Mouse (Mus musculus): ENCODE data around the gene Gas2. TPM values are rescaled to one million over a fixed set of nuclear protein-coding genes. Genes with fewer than 3 reads are reported as not detected.

Gas2 gene
- polyA plus RNA-seq (2012; rRNA removed) = 10.9 and 11.7 TPM in 2 replicates

DNA sequence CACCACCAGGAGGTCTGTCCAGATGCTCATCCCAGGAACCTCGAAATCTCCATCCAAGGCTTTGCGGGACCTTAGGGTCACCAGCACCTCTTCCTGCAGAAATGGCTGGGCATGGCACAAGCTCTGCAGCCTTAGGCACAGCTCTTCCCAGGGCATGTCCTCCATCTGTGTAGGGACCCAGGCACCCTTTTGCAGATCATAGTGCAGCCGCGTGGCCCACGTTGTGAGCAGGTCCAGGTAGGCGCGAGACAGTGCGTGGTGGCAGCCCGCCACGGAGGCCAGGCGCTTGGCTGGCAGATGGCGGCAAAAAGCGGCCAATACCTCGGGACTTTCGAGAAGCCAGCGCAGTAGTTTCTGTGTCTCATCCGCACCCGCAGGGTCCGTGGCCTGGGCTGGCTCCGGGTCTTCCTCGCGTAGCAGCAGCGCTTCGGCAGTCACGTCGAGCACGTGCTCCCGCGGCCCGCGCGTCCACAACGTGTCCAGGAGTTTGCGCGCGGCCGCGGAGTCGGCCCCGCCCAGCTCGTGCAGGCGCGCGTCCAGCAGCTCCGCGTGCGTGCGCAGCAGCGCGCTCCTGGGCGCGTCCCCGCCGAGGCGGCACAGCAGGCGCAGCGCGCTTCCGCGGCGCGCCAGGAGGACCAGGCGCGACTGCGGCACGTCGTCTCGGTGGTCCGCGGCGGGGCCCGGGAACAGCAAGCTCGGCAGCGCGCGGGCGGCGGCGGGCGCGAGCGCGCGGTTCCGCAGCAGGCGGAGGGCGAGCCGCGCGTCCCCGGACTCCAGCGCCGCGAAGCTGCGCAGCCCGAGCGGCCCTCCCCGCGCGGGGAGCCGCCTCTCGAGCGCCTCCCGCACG, at the start of gene Gas2:
Gene Gas2, plus strand, starts transcription at position 766 of the 847 bp plus-strand sequence.
- no peaks in the 10 kb centered on the region for H3K4me1 ChIP-seq (ENCODE audit: control insufficient read depth, insufficient read depth, low read length)
- TF ChIP-seq POLR2A (IDR thresholded peaks at IDR 0.05; ENCODE audit: extremely low read depth, insufficient read depth, low read length) (peak; percentile 50; the same call in 1 of the 2 replicates), CTCF (IDR thresholded peaks at IDR 0.05; ENCODE audit: extremely low read depth, insufficient read depth, low read length) (no peak)
- peak within 1 kb of the TSS; percentile 97 for H3K27ac ChIP-seq (ENCODE audit: insufficient read depth, low read length)
- H3K4me3 ChIP-seq (ENCODE audit: insufficient read depth, low read length) = peak within 1 kb of the TSS; percentile 71

DNA sequence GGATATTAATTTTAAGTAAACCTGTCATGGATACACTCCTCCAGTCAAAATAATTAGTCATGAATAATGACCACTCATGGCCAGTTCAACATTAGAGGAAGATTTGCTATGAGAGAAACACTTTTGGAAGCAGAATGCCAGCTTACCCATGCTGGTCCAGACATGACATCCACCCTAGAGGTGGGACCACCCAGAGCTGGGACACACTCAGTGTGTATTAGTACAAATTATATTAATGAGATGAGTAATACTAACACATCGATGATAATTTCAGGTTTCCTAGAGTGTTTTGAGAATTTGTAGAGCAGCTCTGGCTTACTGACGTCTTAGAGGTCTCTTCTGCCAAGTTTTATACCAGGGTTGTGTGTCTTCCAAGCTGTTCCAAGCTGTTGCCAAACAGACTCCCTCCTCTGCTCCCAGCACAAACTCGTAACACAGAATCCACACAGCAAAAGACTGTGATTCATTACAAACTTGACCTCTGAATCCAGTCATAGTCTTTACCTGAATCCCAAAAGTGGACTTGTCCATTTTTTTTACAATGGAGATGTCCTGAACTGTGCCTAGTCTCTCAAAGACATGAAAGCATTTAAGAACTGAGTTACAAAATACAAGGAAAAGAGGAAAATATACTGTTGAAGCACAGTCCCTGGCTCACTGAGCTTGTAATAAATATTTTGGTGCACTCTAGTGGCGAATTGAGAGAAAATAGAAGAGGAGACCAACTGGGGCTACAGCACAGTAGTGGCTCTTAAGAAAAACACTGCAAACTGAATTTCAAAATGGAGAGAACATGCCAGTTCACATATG, 46.1 kb upstream of the Gas2 start:
- Histone ChIP-seq H3K27ac (ENCODE audit: insufficient read depth, low read length) (no peak overlapping the region), H3K4me3 (ENCODE audit: insufficient read depth, low read length) (no peak overlapping the region), H3K4me1 (ENCODE audit: control insufficient read depth, insufficient read depth, low read length) (no peaks in the 10 kb centered on the region)
- TF ChIP-seq CTCF (IDR thresholded peaks at IDR 0.05; ENCODE audit: extremely low read depth, insufficient read depth, low read length) (no peak), POLR2A (IDR thresholded peaks at IDR 0.05; ENCODE audit: extremely low read depth, insufficient read depth, low read length) (no peak)

DNA sequence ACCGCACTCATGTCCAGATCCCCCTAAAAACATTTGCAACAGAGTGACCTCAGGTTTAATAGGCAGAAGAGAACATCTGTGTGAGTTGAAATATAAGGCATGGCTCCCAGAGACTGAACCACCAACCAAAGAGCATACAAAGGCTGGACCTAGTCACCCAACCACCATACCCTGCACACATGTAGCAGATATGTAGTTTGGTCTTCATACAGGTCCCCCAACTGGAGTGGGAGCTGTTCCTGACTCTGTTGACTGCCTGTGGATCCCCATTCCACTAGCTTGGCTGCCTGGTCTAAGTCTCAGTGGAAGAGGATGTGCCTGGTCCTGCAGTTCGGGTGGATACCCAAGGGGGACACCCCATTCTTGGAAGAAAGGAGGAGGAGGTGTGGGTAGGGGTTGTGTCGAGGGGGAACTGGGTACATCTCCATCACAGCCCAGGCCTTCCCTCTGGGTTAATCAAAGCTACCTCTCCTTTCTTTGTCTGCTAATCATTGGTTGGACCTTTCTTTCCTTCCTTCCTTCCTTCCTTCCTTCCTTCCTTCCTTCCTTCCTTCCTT, 45.5 kb upstream of the Gas2 start:
- Histone ChIP-seq H3K27ac (ENCODE audit: insufficient read depth, low read length) (no peak overlapping the region), H3K4me1 (ENCODE audit: control insufficient read depth, insufficient read depth, low read length) (no peaks in the 10 kb centered on the region), H3K4me3 (ENCODE audit: insufficient read depth, low read length) (no peak overlapping the region)
- TF ChIP-seq CTCF (IDR thresholded peaks at IDR 0.05; ENCODE audit: extremely low read depth, insufficient read depth, low read length) (no peak), POLR2A (IDR thresholded peaks at IDR 0.05; ENCODE audit: extremely low read depth, insufficient read depth, low read length) (no peak)

DNA sequence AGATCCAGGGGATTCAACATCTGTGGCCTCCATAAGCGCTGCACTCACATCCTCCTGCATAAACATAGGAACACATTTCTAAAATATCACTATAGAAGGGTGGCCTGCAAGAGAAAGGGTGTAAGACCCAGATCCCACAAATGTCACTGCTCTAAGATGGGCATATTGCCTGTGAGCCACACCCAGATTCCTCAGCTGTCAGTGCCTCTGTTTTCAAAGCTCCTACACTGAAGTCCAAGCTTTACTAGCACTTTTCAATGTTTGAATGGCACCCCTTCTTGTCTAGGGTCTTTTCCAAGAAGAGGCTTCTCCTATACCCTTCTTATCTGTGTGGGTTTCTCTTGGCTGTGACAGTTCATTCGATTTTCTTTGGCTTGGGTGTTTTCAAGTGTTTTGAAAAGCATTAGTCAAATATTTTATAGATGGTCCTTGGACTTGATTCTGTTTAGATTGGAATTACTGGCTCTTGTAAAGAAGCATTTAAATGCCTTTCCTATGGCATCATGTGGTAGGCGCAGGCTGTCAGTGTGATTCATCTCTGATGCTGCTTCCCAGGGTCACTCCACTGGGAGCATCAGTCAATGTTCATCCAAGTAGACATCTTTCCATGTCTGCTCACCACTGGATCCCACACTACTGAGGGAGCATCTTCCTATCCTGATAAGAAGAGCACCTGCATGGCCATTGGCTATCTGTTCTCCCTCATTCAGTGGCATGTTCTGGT, 43.4 kb upstream of the Gas2 start:
- Histone ChIP-seq H3K4me3 (ENCODE audit: insufficient read depth, low read length) (no peak overlapping the region), H3K27ac (ENCODE audit: insufficient read depth, low read length) (no peak overlapping the region), H3K4me1 (ENCODE audit: control insufficient read depth, insufficient read depth, low read length) (no peaks in the 10 kb centered on the region)
- TF ChIP-seq POLR2A (IDR thresholded peaks at IDR 0.05; ENCODE audit: extremely low read depth, insufficient read depth, low read length) = no peak
- no peak for TF ChIP-seq CTCF (IDR thresholded peaks at IDR 0.05; ENCODE audit: extremely low read depth, insufficient read depth, low read length)

DNA sequence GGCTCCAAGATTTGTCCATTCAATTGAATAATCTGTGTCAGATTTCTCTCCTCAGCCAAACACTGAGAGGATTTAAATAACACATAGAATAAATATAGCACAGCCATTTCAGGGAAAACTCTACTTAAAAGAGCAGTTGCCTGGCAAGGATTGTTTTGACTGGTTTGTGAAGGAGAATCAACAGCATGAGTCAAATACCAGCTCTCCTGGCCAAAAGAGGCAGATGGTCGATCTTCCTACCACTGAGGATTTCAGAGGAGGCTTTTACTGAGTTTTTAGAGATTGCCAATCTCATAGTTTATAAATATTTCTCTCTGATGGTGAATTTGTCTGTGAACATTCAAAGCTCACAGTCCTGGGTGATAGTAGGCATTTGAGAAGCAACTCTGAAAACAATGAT, 41.9 kb upstream of the Gas2 start:
- Histone ChIP-seq H3K4me1 (ENCODE audit: control insufficient read depth, insufficient read depth, low read length) (no peaks in the 10 kb centered on the region), H3K27ac (ENCODE audit: insufficient read depth, low read length) (no peak overlapping the region), H3K4me3 (ENCODE audit: insufficient read depth, low read length) (no peak overlapping the region)
- TF ChIP-seq CTCF (IDR thresholded peaks at IDR 0.05; ENCODE audit: extremely low read depth, insufficient read depth, low read length) = no peak
- no peak for TF ChIP-seq POLR2A (IDR thresholded peaks at IDR 0.05; ENCODE audit: extremely low read depth, insufficient read depth, low read length)

DNA sequence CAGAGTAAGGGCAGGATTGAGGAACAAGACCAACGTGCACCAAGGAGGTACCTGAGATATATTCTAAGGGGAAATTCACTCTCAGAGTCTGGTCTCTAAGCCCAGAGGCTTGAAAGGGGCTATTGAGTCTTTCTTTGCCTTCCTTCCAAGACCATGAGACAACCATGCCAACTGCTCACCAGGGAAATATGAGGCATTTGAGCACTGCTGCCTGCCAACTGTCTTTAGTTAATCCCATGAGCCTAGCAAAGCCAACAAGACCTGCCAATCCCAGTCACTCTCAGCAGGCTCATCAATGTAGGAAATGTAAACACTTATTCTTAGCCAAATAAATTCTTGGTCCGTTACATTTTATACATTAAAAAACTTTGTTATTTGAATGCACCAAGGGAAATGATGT, 40.3 kb upstream of the Gas2 start:
- no peaks in the 10 kb centered on the region for H3K4me1 ChIP-seq (ENCODE audit: control insufficient read depth, insufficient read depth, low read length)
- no peak overlapping the region for H3K27ac ChIP-seq (ENCODE audit: insufficient read depth, low read length)
- H3K4me3 ChIP-seq (ENCODE audit: insufficient read depth, low read length) = no peak overlapping the region
- TF ChIP-seq POLR2A (IDR thresholded peaks at IDR 0.05; ENCODE audit: extremely low read depth, insufficient read depth, low read length) (no peak), CTCF (IDR thresholded peaks at IDR 0.05; ENCODE audit: extremely low read depth, insufficient read depth, low read length) (no peak)

DNA sequence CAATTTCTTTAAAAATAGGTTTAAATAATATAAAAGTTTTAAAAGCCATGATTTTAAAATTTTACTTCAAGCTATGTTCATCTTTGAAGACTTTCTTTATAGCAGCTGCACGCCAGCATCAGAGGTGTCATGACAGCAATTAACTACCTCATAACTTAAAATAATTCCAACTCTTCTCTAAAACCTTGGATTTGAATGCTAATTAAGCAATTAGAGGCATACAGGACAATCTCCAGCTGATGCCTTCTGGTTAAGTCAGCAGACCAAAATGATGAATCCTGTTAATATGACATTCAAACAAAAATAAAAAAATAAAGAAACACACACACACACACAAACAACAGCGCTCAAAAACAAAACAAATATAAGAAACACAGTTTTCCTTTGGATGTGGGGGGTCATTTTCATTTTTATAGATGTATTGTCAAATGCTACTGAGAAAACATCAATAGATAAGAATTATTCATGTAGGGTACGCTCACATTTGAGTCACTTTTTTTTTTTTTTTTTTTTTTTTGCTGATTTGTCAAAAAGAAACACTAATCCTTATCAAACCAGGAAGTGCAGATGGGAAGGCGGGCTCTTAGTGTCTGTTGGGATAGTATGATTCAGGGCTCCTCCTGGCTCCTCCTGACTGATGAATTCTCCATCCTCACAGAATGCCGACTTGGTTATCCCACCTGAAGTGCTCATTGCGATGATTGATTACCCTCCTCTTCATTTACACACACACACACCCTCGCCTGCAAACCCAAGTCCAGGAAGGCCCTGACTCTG, 38.1 kb upstream of the Gas2 start:
- no peaks in the 10 kb centered on the region for H3K4me1 ChIP-seq (ENCODE audit: control insufficient read depth, insufficient read depth, low read length)
- no peak overlapping the region for H3K27ac ChIP-seq (ENCODE audit: insufficient read depth, low read length)
- H3K4me3 ChIP-seq (ENCODE audit: insufficient read depth, low read length) = no peak overlapping the region
- no peak for TF ChIP-seq POLR2A (IDR thresholded peaks at IDR 0.05; ENCODE audit: extremely low read depth, insufficient read depth, low read length)
- TF ChIP-seq CTCF (IDR thresholded peaks at IDR 0.05; ENCODE audit: extremely low read depth, insufficient read depth, low read length) = no peak

DNA sequence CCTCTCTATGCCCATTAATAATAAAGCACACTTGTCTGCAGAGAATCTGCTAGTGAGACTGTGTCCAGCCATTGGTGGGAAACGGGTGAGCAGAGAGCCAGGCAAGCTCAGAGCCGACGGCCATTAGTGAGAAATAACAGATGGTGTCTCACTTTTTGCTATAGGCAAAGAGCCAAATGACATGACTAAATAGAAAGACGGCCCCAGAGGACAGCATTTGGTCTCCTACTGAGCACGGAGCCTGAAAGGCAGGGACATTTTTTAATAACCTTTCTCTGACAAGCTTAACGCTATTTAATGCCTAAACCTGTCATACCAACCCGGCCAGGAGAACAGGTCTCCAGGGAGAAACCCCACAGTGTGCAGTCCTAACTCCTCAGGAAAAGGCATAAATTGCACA, 29.9 kb upstream of the Gas2 start:
- H3K4me1 ChIP-seq (ENCODE audit: control insufficient read depth, insufficient read depth, low read length) = no peaks in the 10 kb centered on the region
- no peak overlapping the region for H3K27ac ChIP-seq (ENCODE audit: insufficient read depth, low read length)
- TF ChIP-seq POLR2A (IDR thresholded peaks at IDR 0.05; ENCODE audit: extremely low read depth, insufficient read depth, low read length) (no peak), CTCF (IDR thresholded peaks at IDR 0.05; ENCODE audit: extremely low read depth, insufficient read depth, low read length) (no peak)
- H3K4me3 ChIP-seq (ENCODE audit: insufficient read depth, low read length) = no peak overlapping the region
